Mouse (Mus musculus) MEL (cell line): ENCODE measurements around the gene Ada. TPM values are rescaled to one million over a fixed set of nuclear protein-coding genes. Genes with fewer than 3 reads are reported as not detected.

ENCODE experiments used
- DNase-seq: peaks from one replicate; pipeline ENCODE4 v3.0.0; 2011; ENCODE audit warnings: low read depth, low spot score
- H3K27ac ChIP-seq: 2 replicates; pipeline ENCODE4 v1.5.1; 2012; ENCODE audit warnings: low read depth, mild to moderate bottlenecking, control low read depth, low read length, moderate library complexity; ENCODE audit not compliant: control insufficient read depth
- H3K27me3 ChIP-seq, 2 experiments: fragments of 150-350 bp in 1 of 2; sonication (generic) in 1 of 2; 2 replicates each; pipeline ENCODE4 v1.6.1; 2012; ENCODE audit warnings: low read length in 2 of 2, mild to moderate bottlenecking in 2 of 2, improper control_type of control experiment in 1 of 2, moderate library complexity in 1 of 2; ENCODE audit not compliant: insufficient read depth in 2 of 2, control insufficient read depth in 1 of 2
- H3K36me3 ChIP-seq, 2 experiments: 2 replicates each; pipeline ENCODE4 v1.6.1; 2012 to 2014; ENCODE audit warnings: low read length in 2 of 2, improper control_type of control experiment in 1 of 2, inconsistent platforms in 1 of 2, mild to moderate bottlenecking in 1 of 2; ENCODE audit not compliant: insufficient read depth in 2 of 2, control insufficient read depth in 1 of 2
- H3K4me1 ChIP-seq, 2 experiments: fragments of 150-350 bp in 1 of 2; sonication (generic) in 1 of 2; 2 replicates each; pipeline ENCODE4 v1.6.1; 2012; ENCODE audit warnings: low read length in 2 of 2, improper control_type of control experiment in 1 of 2, mild to moderate bottlenecking in 1 of 2; ENCODE audit not compliant: insufficient read depth in 2 of 2, control insufficient read depth in 1 of 2
- H3K4me3 ChIP-seq, 2 experiments: fragments of 150-350 bp in 1 of 2; sonication (generic) in 1 of 2; 2 replicates each; pipeline ENCODE4 v1.5.1; 2012; ENCODE audit warnings: low read depth in 2 of 2, low read length in 2 of 2, mild to moderate bottlenecking in 2 of 2, moderate library complexity in 2 of 2, control low read depth in 1 of 2, improper control_type of control experiment in 1 of 2; ENCODE audit not compliant: control insufficient read depth in 1 of 2, insufficient read depth in 1 of 2
- H3K79me2 ChIP-seq: 2 replicates; pipeline ENCODE4 v1.6.1; 2012; ENCODE audit warnings: mild to moderate bottlenecking, low read length, moderate library complexity; ENCODE audit not compliant: control insufficient read depth, poor library complexity, insufficient read depth
- H3K9ac ChIP-seq: 2 replicates; pipeline ENCODE4 v1.6.1; 2012; ENCODE audit warnings: low read depth, mild to moderate bottlenecking, control low read depth, low read length, moderate library complexity; ENCODE audit not compliant: control insufficient read depth, poor library complexity, severe bottlenecking
- H3K9me3 ChIP-seq: fragments of 150-350 bp; sonication (generic); replicated peaks from 2 replicates; pipeline ENCODE4 v1.6.1; 2012; ENCODE audit warnings: mild to moderate bottlenecking, low read length, improper control_type of control experiment, moderate library complexity; ENCODE audit not compliant: insufficient read depth
- BHLHE40 ChIP-seq: IDR thresholded peaks from 2 replicates; pipeline ENCODE4 v1.6.1; 2012; ENCODE audit warnings: low read depth, mild to moderate bottlenecking, inconsistent platforms, low read length, improper control_type of control experiment, borderline replicate concordance
- CHD1 ChIP-seq: IDR thresholded peaks from 2 replicates; pipeline ENCODE4 v1.6.1; 2012; ENCODE audit warnings: low read depth, mild to moderate bottlenecking, inconsistent platforms, low read length, improper control_type of control experiment
- CHD2 ChIP-seq: IDR thresholded peaks from 2 replicates; pipeline ENCODE4 v1.6.1; 2011; ENCODE audit warnings: low read length, improper control_type of control experiment
- CTCF ChIP-seq, 3 experiments: IDR thresholded peaks in 2 of 3; conservative IDR thresholded peaks in 1 of 3; 2 replicates each; pipeline ENCODE4 v1.5.1; 2011 to 2012; ENCODE audit warnings: low read length in 3 of 3, low read depth in 2 of 3, mild to moderate bottlenecking in 2 of 3, improper control_type of control experiment in 1 of 3, inconsistent platforms in 1 of 3, mixed read lengths in 1 of 3, moderate library complexity in 1 of 3; ENCODE audit not compliant: control insufficient read depth in 1 of 3, insufficient read depth in 1 of 3, poor library complexity in 1 of 3, severe bottlenecking in 1 of 3
- E2F4 ChIP-seq: IDR thresholded peaks from 2 replicates; pipeline ENCODE4 v1.6.1; 2011; ENCODE audit warnings: low read depth, low read length, improper control_type of control experiment, borderline replicate concordance
- ELF1 ChIP-seq: IDR thresholded peaks from 2 replicates; pipeline ENCODE4 v1.6.1; 2014; ENCODE audit warnings: low read depth, mild to moderate bottlenecking, inconsistent platforms, low read length, improper control_type of control experiment, moderate library complexity
- EP300 ChIP-seq, 2 experiments: IDR thresholded peaks; 2 replicates each; pipeline ENCODE4 v1.6.1; 2011; ENCODE audit warnings: improper control_type of control experiment in 2 of 2, low read length in 2 of 2, low read depth in 1 of 2, mild to moderate bottlenecking in 1 of 2
- ETS1 ChIP-seq: IDR thresholded peaks from 2 replicates; pipeline ENCODE4 v1.6.1; 2012; ENCODE audit warnings: low read depth, mild to moderate bottlenecking, inconsistent platforms, low read length, improper control_type of control experiment, moderate library complexity
- GABPA ChIP-seq: IDR thresholded peaks from 2 replicates; pipeline ENCODE4 v1.6.1; 2012; ENCODE audit warnings: low read depth, mild to moderate bottlenecking, inconsistent platforms, low read length, improper control_type of control experiment, moderate library complexity
- GATA1 ChIP-seq: IDR thresholded peaks from 2 replicates; pipeline ENCODE4 v1.6.1; 2011; ENCODE audit warnings: low read depth, low read length, improper control_type of control experiment
- HCFC1 ChIP-seq: IDR thresholded peaks from 2 replicates; pipeline ENCODE4 v1.6.1; 2012; ENCODE audit warnings: low read depth, mild to moderate bottlenecking, inconsistent platforms, low read length, improper control_type of control experiment, moderate library complexity
- KAT2A ChIP-seq: conservative IDR thresholded peaks from 2 replicates; pipeline ENCODE4 v1.6.1; 2012; ENCODE audit warnings: low read depth, low read length, improper control_type of control experiment, inconsistent platforms
- MAFK ChIP-seq: IDR thresholded peaks from 2 replicates; pipeline ENCODE4 v1.6.1; 2011; ENCODE audit warnings: low read depth, mild to moderate bottlenecking, low read length, improper control_type of control experiment, borderline replicate concordance
- MAX ChIP-seq: IDR thresholded peaks from 2 replicates; pipeline ENCODE4 v1.6.1; 2011; ENCODE audit warnings: low read length, improper control_type of control experiment
- MAZ ChIP-seq: IDR thresholded peaks from 2 replicates; pipeline ENCODE4 v1.6.1; 2012; ENCODE audit warnings: low read depth, mild to moderate bottlenecking, inconsistent platforms, low read length, improper control_type of control experiment
- MEF2A ChIP-seq: IDR thresholded peaks from 2 replicates; pipeline ENCODE4 v1.6.1; 2014; ENCODE audit warnings: low read depth, mild to moderate bottlenecking, inconsistent platforms, low read length, improper control_type of control experiment; ENCODE audit not compliant: poor library complexity, insufficient replicate concordance, severe bottlenecking; ENCODE audit errors: extremely low read depth
- MXI1 ChIP-seq: IDR thresholded peaks from 2 replicates; pipeline ENCODE4 v1.6.1; 2011; ENCODE audit warnings: mild to moderate bottlenecking, low read depth, low read length, improper control_type of control experiment
- NRF1 ChIP-seq: IDR thresholded peaks from 2 replicates; pipeline ENCODE4 v1.6.1; 2014; ENCODE audit warnings: low read depth, mild to moderate bottlenecking, inconsistent platforms, low read length, improper control_type of control experiment, moderate library complexity; ENCODE audit not compliant: poor library complexity, insufficient read depth, severe bottlenecking
- RCOR1 ChIP-seq: IDR thresholded peaks from 2 replicates; pipeline ENCODE4 v1.6.1; 2012; ENCODE audit warnings: low read depth, mild to moderate bottlenecking, inconsistent platforms, low read length, improper control_type of control experiment
- SIN3A ChIP-seq: IDR thresholded peaks from 2 replicates; pipeline ENCODE4 v1.6.1; 2012; ENCODE audit warnings: low read length, improper control_type of control experiment, inconsistent platforms
- SMC3 ChIP-seq: IDR thresholded peaks from 2 replicates; pipeline ENCODE4 v1.6.1; 2011; ENCODE audit warnings: low read depth, low read length, improper control_type of control experiment
- TBP ChIP-seq: IDR thresholded peaks from 2 replicates; pipeline ENCODE4 v1.8.0; 2011; ENCODE audit warnings: low read depth, low read length, improper control_type of control experiment
- UBTF ChIP-seq: IDR thresholded peaks from 2 replicates; pipeline ENCODE4 v1.6.1; 2012; ENCODE audit warnings: low read depth, mild to moderate bottlenecking, inconsistent platforms, low read length, improper control_type of control experiment, moderate library complexity, borderline replicate concordance; ENCODE audit not compliant: insufficient read depth
- USF1 ChIP-seq: IDR thresholded peaks from 2 replicates; pipeline ENCODE4 v1.6.1; 2014; ENCODE audit warnings: low read depth, mild to moderate bottlenecking, inconsistent platforms, low read length, improper control_type of control experiment, moderate library complexity
- USF2 ChIP-seq, 2 experiments: IDR thresholded peaks; 2 replicates each; pipeline ENCODE4 v1.6.1; 2011 to 2012; ENCODE audit warnings: improper control_type of control experiment in 2 of 2, low read length in 2 of 2, borderline replicate concordance in 1 of 2, inconsistent platforms in 1 of 2, low read depth in 1 of 2, mild to moderate bottlenecking in 1 of 2; ENCODE audit not compliant: insufficient read depth in 1 of 2
- ZMIZ1 ChIP-seq: IDR thresholded peaks from 2 replicates; pipeline ENCODE4 v1.6.1; 2012; ENCODE audit warnings: low read depth, mild to moderate bottlenecking, inconsistent platforms, low read length, improper control_type of control experiment, moderate library complexity
- polyA plus RNA-seq, 2 experiments: library from polyadenylated mRNA; stranded (reverse) in 1 of 2; unstranded in 1 of 2; fragments of >175 nt in 1 of 2; fragments of >200 nt in 1 of 2; gene quantifications; 2 replicates each; pipeline versions ENCODE4 v1.2.1 to v1.2.4; 2012; ENCODE audit warnings: low replicate concordance in 2 of 2, low read depth in 1 of 2; ENCODE audit not compliant: insufficient read length in 2 of 2, insufficient read depth in 1 of 2, missing spikeins in 1 of 2
- total RNA-seq: library from RNA; depleted of rRNA; stranded (reverse); fragments of 300-350 nt; gene quantifications from 2 replicates; pipeline ENCODE4 v1.2.3, GENCODE M21; 2012

Ada gene
- total and polyA plus RNA-seq, 3 experiments: 35.1 to 36.5 TPM; not detected in 1

GRCm38 (mm10) chr2:163735980-163736379, 14.1 kb downstream of the Ada start:
- no peak overlapping the region for H3K4me3 ChIP-seq
- H3K27ac ChIP-seq: no peak overlapping the region
- DNase-seq: peak; percentile 94
- peaks cover 3 to 13% of the 10 kb centered on the region in 2 experiments; a peak in 3 of 4 replicates for H3K36me3 ChIP-seq
- no peaks in the 10 kb centered on the region for H3K9me3 ChIP-seq
- H3K4me1 ChIP-seq: peaks cover 5 to 14% of the 10 kb centered on the region in 2 experiments; a peak in 3 of 4 replicates
- TF ChIP-seq ETS1 (0 out of 2 replicates have a peak, but pooled peaks have one; percentile 16), BHLHE40 (peak; percentile 71; the same call in 1 of the 2 replicates), MAFK (no peak), ELF1 (peak; percentile 33; the same call in 1 of the 2 replicates), EP300 (IDR thresholded peaks at IDR 0.05; ENCODE audit: low read depth in 1 of 2, low read length in 2 of 2) (peak; percentile 23 to 62; a peak in 2 of 4 replicates), SIN3A (peak; percentile 22; the same call in 1 of the 2 replicates), GABPA (no peak), NRF1 (peak; percentile 67), MAZ (0 out of 2 replicates have a peak, but pooled peaks have one; percentile 31), RCOR1 (no peak), E2F4 (no peak)
- no peak overlapping the region for H3K9ac ChIP-seq
- no peaks in the 10 kb centered on the region for H3K27me3 ChIP-seq
- H3K79me2 ChIP-seq: no peaks in the 10 kb centered on the region

GRCm38 (mm10) chr2:163735163-163735562, 14.9 kb downstream of the Ada start:
- peaks cover 3 to 13% of the 10 kb centered on the region in 2 experiments; a peak in 3 of 4 replicates for H3K36me3 ChIP-seq
- DNase-seq: no peak

GRCm38 (mm10) chr2:163732021-163732420, 18.0 kb downstream of the Ada start:
- no peaks in the 10 kb centered on the region for H3K27me3 ChIP-seq
- H3K4me3 ChIP-seq: no peak overlapping the region
- H3K27ac ChIP-seq: no peak overlapping the region
- no peaks in the 10 kb centered on the region for H3K9me3 ChIP-seq
- no peaks in the 10 kb centered on the region for H3K79me2 ChIP-seq
- H3K36me3 ChIP-seq: peaks cover 3 to 13% of the 10 kb centered on the region in 2 experiments; a peak in 3 of 4 replicates
- H3K9ac ChIP-seq: no peak overlapping the region
- no peak for TF ChIP-seq CHD2
- no peak for TF ChIP-seq GATA1
- TF ChIP-seq ETS1: no peak
- no peak for TF ChIP-seq UBTF
- TF ChIP-seq USF1: no peak
- no peak for TF ChIP-seq MAX
- TF ChIP-seq MEF2A: no peak
- no peak for TF ChIP-seq KAT2A
- TF ChIP-seq ZMIZ1: no peak
- TF ChIP-seq SMC3: no peak
- no peak for TF ChIP-seq GABPA
- no peak for TF ChIP-seq CTCF (IDR thresholded peaks at IDR 0.05 in 2 of 3, conservative IDR thresholded peaks at IDR 0.05 in 1 of 3; ENCODE audit: control insufficient read depth in 1 of 3, insufficient read depth in 1 of 3, low read depth in 2 of 3, low read length in 3 of 3, poor library complexity in 1 of 3, severe bottlenecking in 1 of 3)
- no peak for TF ChIP-seq HCFC1
- peaks cover 5 to 14% of the 10 kb centered on the region in 2 experiments; a peak in 3 of 4 replicates for H3K4me1 ChIP-seq
- no peak for DNase-seq

More at GRCm38 (mm10) chr2:163735163-163735562, 14.9 kb downstream of the Ada start:
- Histone ChIP-seq H3K27me3 (no peaks in the 10 kb centered on the region), H3K79me2 (no peaks in the 10 kb centered on the region), H3K9ac (no peak overlapping the region), H3K4me3 (no peak overlapping the region), H3K27ac (no peak overlapping the region), H3K9me3 (no peaks in the 10 kb centered on the region), H3K4me1 (peaks cover 5 to 14% of the 10 kb centered on the region in 2 experiments; a peak in 3 of 4 replicates)
- TF ChIP-seq MXI1 (no peak), USF1 (no peak), NRF1 (no peak), CHD1 (no peak), TBP (no peak), USF2 (IDR thresholded peaks at IDR 0.05; ENCODE audit: borderline replicate concordance in 1 of 2, insufficient read depth in 1 of 2, low read depth in 1 of 2, low read length in 2 of 2) (no peak)
